Mouse (Mus musculus): ENCODE data around the gene Olfr298. TPM values are rescaled to one million over a fixed set of nuclear protein-coding genes. Genes with fewer than 3 reads are reported as not detected.

Olfr298 gene
- polyA plus RNA-seq (2014; fragmentation: Nextera tagmentation; extraction: Ambion mirVana) = not detected in 2 replicates

- Histone ChIP-seq H3K4me1 (ENCODE audit: control insufficient read depth, insufficient read depth, low read length) (no peaks in the 10 kb centered on the region), H3K9me3 (replicated peaks; ENCODE audit: control insufficient read depth, low read length) (no peaks in the 10 kb centered on the region), H3K4me2 (ENCODE audit: low read depth, low read length) (no peak within 1 kb of the TSS), H3K27ac (replicated peaks; ENCODE audit: low read depth, low read length) (no peak within 1 kb of the TSS), H3K27me3 (ENCODE audit: control insufficient read depth, insufficient read depth, low read length) (no peaks in the 10 kb centered on the region), H3K36me3 (replicated peaks; ENCODE audit: control insufficient read depth, insufficient read depth, low read depth, low read length) (no peaks in the 10 kb centered on the region), H3K9ac (replicated peaks; ENCODE audit: low read length) (no peak within 1 kb of the TSS), H3K4me3 (ENCODE audit: low read depth, low read length) (no peak within 1 kb of the TSS)
- 80% methylated on average over 1 of the region's 1 CpGs for whole genome bisulfite sequencing
- ATAC-seq (replicated peaks; ENCODE audit: insufficient number of reproducible peaks, low FRiP score, low TSS enrichment, low read depth) (no peak), DNase-seq (ENCODE audit: low spot score) (no peak)
Observed at GRCm38 (mm10) chr7:86492384-86492783, at the start of gene Olfr298. Olfr298 (minus strand) TSS chr7:86492484.

- ATAC-seq (replicated peaks; ENCODE audit: insufficient number of reproducible peaks, low FRiP score, low TSS enrichment, low read depth) (no peak), DNase-seq (ENCODE audit: low spot score) (no peak)
- H3K36me3 ChIP-seq (replicated peaks; ENCODE audit: control insufficient read depth, insufficient read depth, low read depth, low read length) = no peaks in the 10 kb centered on the region
- H3K9me3 ChIP-seq (replicated peaks; ENCODE audit: control insufficient read depth, low read length) = no peaks in the 10 kb centered on the region
- no peaks in the 10 kb centered on the region for H3K4me1 ChIP-seq (ENCODE audit: control insufficient read depth, insufficient read depth, low read length)
- H3K9ac ChIP-seq (replicated peaks; ENCODE audit: low read length) = no peak within 1 kb of the TSS
- H3K4me2 ChIP-seq (ENCODE audit: low read depth, low read length) = no peak within 1 kb of the TSS
- no peak within 1 kb of the TSS for H3K4me3 ChIP-seq (ENCODE audit: low read depth, low read length)
- H3K27me3 ChIP-seq (ENCODE audit: control insufficient read depth, insufficient read depth, low read length) = no peaks in the 10 kb centered on the region
- no peak within 1 kb of the TSS for H3K27ac ChIP-seq (replicated peaks; ENCODE audit: low read depth, low read length)
Observed at GRCm38 (mm10) chr7:86519668-86520067, 27.4 kb upstream of the Olfr298 start, which contains the start of gene Olfr297. Olfr297 (plus strand) TSS chr7:86519968.

GRCm38 (mm10) chr7:86459621-86460020 lies 32.7 kb downstream of the Olfr298 start, which contains the start of gene Olfr299:
Olfr299 (plus strand) TSS chr7:86459921.
- WGBS = 86% methylated on average over 1 of the region's 1 CpGs

More at GRCm38 (mm10) chr7:86459621-86460020, 32.7 kb downstream of the Olfr298 start, which contains the start of gene Olfr299:
- Histone ChIP-seq H3K27ac (replicated peaks; ENCODE audit: low read depth, low read length) (no peak within 1 kb of the TSS), H3K4me1 (ENCODE audit: control insufficient read depth, insufficient read depth, low read length) (no peaks in the 10 kb centered on the region), H3K36me3 (replicated peaks; ENCODE audit: control insufficient read depth, insufficient read depth, low read depth, low read length) (no peaks in the 10 kb centered on the region), H3K4me2 (ENCODE audit: low read depth, low read length) (no peak within 1 kb of the TSS), H3K4me3 (ENCODE audit: low read depth, low read length) (no peak within 1 kb of the TSS), H3K27me3 (ENCODE audit: control insufficient read depth, insufficient read depth, low read length) (no peaks in the 10 kb centered on the region), H3K9ac (replicated peaks; ENCODE audit: low read length) (no peak within 1 kb of the TSS), H3K9me3 (replicated peaks; ENCODE audit: control insufficient read depth, low read length) (no peaks in the 10 kb centered on the region)
- ATAC-seq (replicated peaks; ENCODE audit: insufficient number of reproducible peaks, low FRiP score, low TSS enrichment, low read depth) (no peak), DNase-seq (ENCODE audit: low spot score) (no peak)

Other genes with a start within 250 kb of the Olfr298 start
- gene Vmn2r76, start 246.2 kb downstream of the Olfr298 start, polyA plus RNA-seq (2014; fragmentation: Nextera tagmentation; extraction: Ambion mirVana) = not detected in 2 replicates
- gene Olfr310, start 215.3 kb downstream of the Olfr298 start, polyA plus RNA-seq (2014; fragmentation: Nextera tagmentation; extraction: Ambion mirVana) = not detected in 2 replicates
- gene Olfr309, start 178.8 kb downstream of the Olfr298 start, polyA plus RNA-seq (2014; fragmentation: Nextera tagmentation; extraction: Ambion mirVana) = not detected in 2 replicates
- not detected in 2 replicates for gene Olfr308, start 166.9 kb downstream of the Olfr298 start, polyA plus RNA-seq (2014; fragmentation: Nextera tagmentation; extraction: Ambion mirVana)
- not detected in 2 replicates for gene Olfr307, start 154.9 kb downstream of the Olfr298 start, polyA plus RNA-seq (2014; fragmentation: Nextera tagmentation; extraction: Ambion mirVana)
- not detected in 2 replicates for gene Olfr305, start 125.6 kb downstream of the Olfr298 start, polyA plus RNA-seq (2014; fragmentation: Nextera tagmentation; extraction: Ambion mirVana)
- not detected in 2 replicates for gene Olfr304, start 105.8 kb downstream of the Olfr298 start, polyA plus RNA-seq (2014; fragmentation: Nextera tagmentation; extraction: Ambion mirVana)
- not detected in 2 replicates for gene Olfr303, start 94.7 kb downstream of the Olfr298 start, polyA plus RNA-seq (2014; fragmentation: Nextera tagmentation; extraction: Ambion mirVana)
- not detected in 2 replicates for gene Olfr301, start 88.6 kb downstream of the Olfr298 start, polyA plus RNA-seq (2014; fragmentation: Nextera tagmentation; extraction: Ambion mirVana)
- not detected in 2 replicates for gene Olfr299, start 32.6 kb downstream of the Olfr298 start, polyA plus RNA-seq (2014; fragmentation: Nextera tagmentation; extraction: Ambion mirVana)
- not detected in 2 replicates for gene Olfr297, start 27.5 kb upstream of the Olfr298 start, polyA plus RNA-seq (2014; fragmentation: Nextera tagmentation; extraction: Ambion mirVana)
- not detected in 2 replicates for gene Olfr295, start 91.4 kb upstream of the Olfr298 start, polyA plus RNA-seq (2014; fragmentation: Nextera tagmentation; extraction: Ambion mirVana)
- gene Olfr294, start 124.2 kb upstream of the Olfr298 start, polyA plus RNA-seq (2014; fragmentation: Nextera tagmentation; extraction: Ambion mirVana) = not detected in 2 replicates
- gene Olfr293, start 156.6 kb upstream of the Olfr298 start, polyA plus RNA-seq (2014; fragmentation: Nextera tagmentation; extraction: Ambion mirVana) = not detected in 2 replicates
- gene Olfr292, start 195.8 kb upstream of the Olfr298 start, polyA plus RNA-seq (2014; fragmentation: Nextera tagmentation; extraction: Ambion mirVana) = not detected in 2 replicates

All from embryonic facial prominence, embryonic 11.5 days (tissue).